Mouse (Mus musculus) midbrain, embryonic 10.5 days (tissue): ENCODE measurements around the gene Hoxd8. TPM values are rescaled to one million over a fixed set of nuclear protein-coding genes. Genes with fewer than 3 reads are reported as not detected.

ENCODE experiments used
- DNase-seq: peaks from one replicate; pipeline ENCODE4 v3.0.0-alpha.2; 2017; ENCODE audit warnings: low spot score
- H3K27ac ChIP-seq: fragments of 300-500 bp; sonication (generic); replicated peaks from 2 replicates; pipeline ENCODE4 v1.5.1; 2016; ENCODE audit warnings: mild to moderate bottlenecking
- H3K27me3 ChIP-seq: fragments of 300-500 bp; sonication (generic); 2 replicates; pipeline ENCODE4 v1.6.1; 2016; ENCODE audit warnings: low read depth, mild to moderate bottlenecking; ENCODE audit not compliant: poor library complexity, severe bottlenecking
- H3K36me3 ChIP-seq: fragments of 300-500 bp; sonication (generic); 2 replicates; pipeline ENCODE4 v1.6.1; 2016; ENCODE audit warnings: mild to moderate bottlenecking, moderate library complexity
- H3K4me1 ChIP-seq: fragments of 300-500 bp; sonication (generic); 2 replicates; pipeline ENCODE4 v1.6.1; 2016
- H3K4me3 ChIP-seq: fragments of 300-500 bp; sonication (generic); 2 replicates; pipeline ENCODE4 v1.5.1; 2016; ENCODE audit warnings: mild to moderate bottlenecking, moderate library complexity
- H3K9me3 ChIP-seq: fragments of 300-500 bp; sonication (generic); replicated peaks from 2 replicates; pipeline ENCODE4 v1.6.1; 2016; ENCODE audit warnings: mild to moderate bottlenecking
- WGBS: fragments of 180-500 bp; shearing (Covaris S2); methylation state at CpG from one replicate; pipeline ENCODE4 v1.1.7; 2016; 5-methylcytosine and 5-hydroxymethylcytosine counted together
- polyA plus RNA-seq: library from polyadenylated mRNA; unstranded; fragments of >200 nt; fragmentation: Nextera tagmentation; extraction: Ambion mirVana; gene quantifications from 2 replicates; pipeline ENCODE4 v1.2.1, GENCODE M21; 2016

The Hoxd8 gene
- polyA plus RNA-seq, 1 experiment from 2014 or later = not detected

- peaks cover 100% of the 10 kb centered on the region for H3K27me3 ChIP-seq
- no peak overlapping the region for H3K27ac ChIP-seq
- WGBS = 8% methylated on average over 4 of the region's 4 CpGs
- no peaks in the 10 kb centered on the region for H3K9me3 ChIP-seq
- H3K36me3 ChIP-seq = no peaks in the 10 kb centered on the region
- H3K4me1 ChIP-seq = peaks cover 20% of the 10 kb centered on the region
- no peak for DNase-seq
- no peak overlapping the region for H3K4me3 ChIP-seq
Observed at GRCm38 (mm10) chr2:74708676-74709075, 4.3 kb downstream of the Hoxd8 start.

GRCm38 (mm10) chr2:74709465-74710419, 5.3 kb downstream of the Hoxd8 start:
- H3K4me1 ChIP-seq = peaks cover 17% of the 10 kb centered on the region
- peaks cover 100% of the 10 kb centered on the region for H3K27me3 ChIP-seq
- WGBS = 4% methylated on average over 5 of the region's 5 CpGs
- no peaks in the 10 kb centered on the region for H3K9me3 ChIP-seq
- H3K36me3 ChIP-seq = no peaks in the 10 kb centered on the region
- DNase-seq = no peak
- no peak overlapping the region for H3K4me3 ChIP-seq
- H3K27ac ChIP-seq = no peak overlapping the region

- Histone ChIP-seq H3K27me3 (peaks cover 100% of the 10 kb centered on the region), H3K36me3 (no peaks in the 10 kb centered on the region), H3K27ac (no peak overlapping the region), H3K4me1 (peaks cover 11% of the 10 kb centered on the region), H3K4me3 (no peak overlapping the region), H3K9me3 (no peaks in the 10 kb centered on the region)
- WGBS = under 1% methylated on average over 16 of the region's 16 CpGs
- DNase-seq = no peak
Observed at GRCm38 (mm10) chr2:74710929-74711543, 6.6 kb downstream of the Hoxd8 start.

- Histone ChIP-seq H3K36me3 (no peaks in the 10 kb centered on the region), H3K9me3 (no peaks in the 10 kb centered on the region), H3K27ac (no peak within 1 kb of the TSS), H3K4me3 (peak within 1 kb of the TSS; percentile 34), H3K27me3 (peaks cover 100% of the 10 kb centered on the region), H3K4me1 (peaks cover 11% of the 10 kb centered on the region)
- peak; percentile 61 for DNase-seq
- under 1% methylated on average over 65 of the region's 65 CpGs for WGBS
Observed at GRCm38 (mm10) chr2:74711721-74712621, 7.6 kb downstream of the Hoxd8 start, which contains the start of the genes Hoxd3 and Hoxd4. Gene Hoxd3, plus strand, starts transcription at chr2:74711927. Gene Hoxd4, plus strand, starts transcription at chr2:74711929.

- Histone ChIP-seq H3K27ac (no peak overlapping the region), H3K27me3 (peaks cover 100% of the 10 kb centered on the region), H3K9me3 (no peaks in the 10 kb centered on the region), H3K36me3 (no peaks in the 10 kb centered on the region), H3K4me3 (no peak overlapping the region), H3K4me1 (peaks cover 11% of the 10 kb centered on the region)
- WGBS = 4% methylated on average over 19 of the region's 19 CpGs
- DNase-seq = no peak
Observed at GRCm38 (mm10) chr2:74713239-74714150, 9.1 kb downstream of the Hoxd8 start.

GRCm38 (mm10) chr2:74714156-74714789, 9.9 kb downstream of the Hoxd8 start:
- no peak overlapping the region for H3K27ac ChIP-seq
- DNase-seq = no peak
- no peaks in the 10 kb centered on the region for H3K36me3 ChIP-seq
- 4% methylated on average over 18 of the region's 18 CpGs for WGBS
- no peaks in the 10 kb centered on the region for H3K9me3 ChIP-seq
- H3K4me1 ChIP-seq = peaks cover 11% of the 10 kb centered on the region
- no peak overlapping the region for H3K4me3 ChIP-seq
- peaks cover 100% of the 10 kb centered on the region for H3K27me3 ChIP-seq

- under 1% methylated on average over 14 of the region's 14 CpGs for WGBS
- Histone ChIP-seq H3K27ac (no peak overlapping the region), H3K4me3 (no peak overlapping the region), H3K4me1 (peaks cover 11% of the 10 kb centered on the region), H3K27me3 (peaks cover 100% of the 10 kb centered on the region), H3K9me3 (no peaks in the 10 kb centered on the region), H3K36me3 (no peaks in the 10 kb centered on the region)
- no peak for DNase-seq
Observed at GRCm38 (mm10) chr2:74714881-74715280, 10.5 kb downstream of the Hoxd8 start.

- H3K27ac ChIP-seq = no peak overlapping the region
- WGBS = 3% methylated on average over 26 of the region's 26 CpGs
- H3K9me3 ChIP-seq = no peaks in the 10 kb centered on the region
- peaks cover 100% of the 10 kb centered on the region for H3K27me3 ChIP-seq
- H3K4me3 ChIP-seq = peak overlapping the region; percentile 41
- no peaks in the 10 kb centered on the region for H3K36me3 ChIP-seq
- peaks cover 11% of the 10 kb centered on the region for H3K4me1 ChIP-seq
- peak; percentile 90 for DNase-seq
Observed at GRCm38 (mm10) chr2:74715504-74716241, 11.3 kb downstream of the Hoxd8 start.

- Histone ChIP-seq H3K27ac (no peak overlapping the region), H3K4me1 (peaks cover 5% of the 10 kb centered on the region; the same call in 1 of the 2 replicates), H3K27me3 (peaks cover 100% of the 10 kb centered on the region), H3K9me3 (no peaks in the 10 kb centered on the region), H3K4me3 (no peak overlapping the region), H3K36me3 (no peaks in the 10 kb centered on the region)
- 5% methylated on average over 2 of the region's 2 CpGs for WGBS
- no peak for DNase-seq
Observed at GRCm38 (mm10) chr2:74720384-74720783, 16.0 kb downstream of the Hoxd8 start.

- Histone ChIP-seq H3K36me3 (no peaks in the 10 kb centered on the region), H3K4me3 (no peak overlapping the region), H3K27me3 (peaks cover 100% of the 10 kb centered on the region), H3K4me1 (peaks cover under 1% of the 10 kb centered on the region; the same call in 1 of the 2 replicates), H3K27ac (no peak overlapping the region), H3K9me3 (no peaks in the 10 kb centered on the region)
- WGBS = 2% methylated on average over 5 of the region's 5 CpGs
- peak; percentile 14 for DNase-seq
Observed at GRCm38 (mm10) chr2:74720955-74721491, 16.6 kb downstream of the Hoxd8 start.
